Mouse (Mus musculus): ENCODE data around the gene Crybg2.

- TF ChIP-seq CTCF (IDR thresholded peaks at IDR 0.05; ENCODE audit: low read depth) (peak; percentile 90), EP300 (IDR thresholded peaks at IDR 0.05; ENCODE audit: low read depth) (no peak)
These were observed 24.7 kb upstream of the Crybg2 start for GRCm38 (mm10) chr4:134035953-134036352.
